Mouse (Mus musculus): ENCODE results near the gene Prodh2. TPM values are rescaled to one million over a fixed set of nuclear protein-coding genes. Genes with fewer than 3 reads are reported as not detected.
A peak's percentile ranks its signal among the peaks of the same experiment; 100 is the strongest.

Prodh2 gene
- polyA plus RNA-seq, 1 experiment from 2014 or later: not detected

GRCm38 (mm10) chr7:30518325-30518724, 24.9 kb downstream of the Prodh2 start:
- peak; percentile 13; the same call in 1 of the 2 replicates for TF ChIP-seq CTCF (IDR thresholded peaks at IDR 0.05; ENCODE audit: low read depth)
- Histone ChIP-seq H3K4me1 (ENCODE audit: insufficient read depth) (no peaks in the 10 kb centered on the region), H3K4me3 (ENCODE audit: low read depth, low read length) (no peak overlapping the region), H3K27ac (ENCODE audit: low read depth) (no peak overlapping the region), H3K27me3 (ENCODE audit: insufficient read depth, low read length) (no peaks in the 10 kb centered on the region), H3K9ac (no peak overlapping the region), H3K4me2 (no peak overlapping the region), H3K36me3 (ENCODE audit: insufficient read depth) (peaks cover 5% of the 10 kb centered on the region; the same call in 1 of the 2 replicates), H3K9me3 (ENCODE audit: low read depth, low read length) (no peaks in the 10 kb centered on the region)
- no peak for DNase-seq
- no peak for ATAC-seq (ENCODE audit: insufficient read depth)
- WGBS: 37% methylated on average over 8 of the region's 8 CpGs

- peaks cover 25% of the 10 kb centered on the region for H3K36me3 ChIP-seq (ENCODE audit: insufficient read depth)
- no peak overlapping the region for H3K9ac ChIP-seq
- no peaks in the 10 kb centered on the region for H3K4me1 ChIP-seq (ENCODE audit: insufficient read depth)
- ATAC-seq (ENCODE audit: insufficient read depth): no peak
- H3K4me2 ChIP-seq: no peak overlapping the region
- 59% methylated on average over 4 of the region's 4 CpGs for WGBS
- no peak overlapping the region for H3K27ac ChIP-seq (ENCODE audit: low read depth)
- TF ChIP-seq CTCF (IDR thresholded peaks at IDR 0.05; ENCODE audit: low read depth): no peak
- no peaks in the 10 kb centered on the region for H3K9me3 ChIP-seq (ENCODE audit: low read depth, low read length)
- DNase-seq: no peak
- H3K4me3 ChIP-seq (ENCODE audit: low read depth, low read length): no peak overlapping the region
- no peaks in the 10 kb centered on the region for H3K27me3 ChIP-seq (ENCODE audit: insufficient read depth, low read length)
Measured at GRCm38 (mm10) chr7:30520396-30520795, 27.0 kb downstream of the Prodh2 start.

- Histone ChIP-seq H3K9me3 (ENCODE audit: low read depth, low read length) (no peaks in the 10 kb centered on the region), H3K27ac (ENCODE audit: low read depth) (no peak overlapping the region), H3K27me3 (ENCODE audit: insufficient read depth, low read length) (no peaks in the 10 kb centered on the region), H3K36me3 (ENCODE audit: insufficient read depth) (peaks cover 29% of the 10 kb centered on the region), H3K4me3 (ENCODE audit: low read depth, low read length) (no peak overlapping the region), H3K4me1 (ENCODE audit: insufficient read depth) (no peaks in the 10 kb centered on the region), H3K9ac (no peak overlapping the region), H3K4me2 (no peak overlapping the region)
- 70% methylated on average over 5 of the region's 5 CpGs for WGBS
- ATAC-seq (ENCODE audit: insufficient read depth): no peak
- TF ChIP-seq CTCF (IDR thresholded peaks at IDR 0.05; ENCODE audit: low read depth): no peak
- no peak for DNase-seq
Measured at GRCm38 (mm10) chr7:30520856-30521255, 27.4 kb downstream of the Prodh2 start.

GRCm38 (mm10) chr7:30522871-30523270, 29.4 kb downstream of the Prodh2 start:
- H3K9ac ChIP-seq: no peak overlapping the region
- TF ChIP-seq CTCF (IDR thresholded peaks at IDR 0.05; ENCODE audit: low read depth): no peak
- H3K9me3 ChIP-seq (ENCODE audit: low read depth, low read length): no peaks in the 10 kb centered on the region
- WGBS: 84% methylated on average over 10 of the region's 10 CpGs
- DNase-seq (no peak), ATAC-seq (ENCODE audit: insufficient read depth) (no peak)
- no peak overlapping the region for H3K27ac ChIP-seq (ENCODE audit: low read depth)
- H3K4me1 ChIP-seq (ENCODE audit: insufficient read depth): peaks cover 7% of the 10 kb centered on the region
- H3K4me3 ChIP-seq (ENCODE audit: low read depth, low read length): no peak overlapping the region
- peaks cover 46% of the 10 kb centered on the region for H3K36me3 ChIP-seq (ENCODE audit: insufficient read depth)
- no peak overlapping the region for H3K4me2 ChIP-seq
- no peaks in the 10 kb centered on the region for H3K27me3 ChIP-seq (ENCODE audit: insufficient read depth, low read length)

- H3K36me3 ChIP-seq (ENCODE audit: insufficient read depth): peaks cover 63% of the 10 kb centered on the region
- ATAC-seq (ENCODE audit: insufficient read depth): no peak
- DNase-seq: no peak
Measured at GRCm38 (mm10) chr7:30524487-30524886, 31.1 kb downstream of the Prodh2 start.

GRCm38 (mm10) chr7:30525954-30526353, 32.5 kb downstream of the Prodh2 start:
- WGBS: 21% methylated on average over 9 of the region's 10 CpGs
- TF ChIP-seq CTCF (IDR thresholded peaks at IDR 0.05; ENCODE audit: low read depth): no peak
- DNase-seq (peak; percentile 49), ATAC-seq (ENCODE audit: insufficient read depth) (peak; percentile 66)
- H3K27ac ChIP-seq (ENCODE audit: low read depth): peak overlapping the region; percentile 50; the same call in 1 of the 2 replicates
- peaks cover 77% of the 10 kb centered on the region for H3K36me3 ChIP-seq (ENCODE audit: insufficient read depth)
- H3K9me3 ChIP-seq (ENCODE audit: low read depth, low read length): no peaks in the 10 kb centered on the region
- peak overlapping the region; percentile 32 for H3K9ac ChIP-seq
- peak overlapping the region; percentile 43 for H3K4me2 ChIP-seq
- no peaks in the 10 kb centered on the region for H3K27me3 ChIP-seq (ENCODE audit: insufficient read depth, low read length)
- no peak overlapping the region for H3K4me3 ChIP-seq (ENCODE audit: low read depth, low read length)
- peaks cover 7% of the 10 kb centered on the region for H3K4me1 ChIP-seq (ENCODE audit: insufficient read depth)

More at GRCm38 (mm10) chr7:30524487-30524886, 31.1 kb downstream of the Prodh2 start:
- no peak for TF ChIP-seq CTCF (IDR thresholded peaks at IDR 0.05; ENCODE audit: low read depth)
- Histone ChIP-seq H3K4me1 (ENCODE audit: insufficient read depth) (peaks cover 7% of the 10 kb centered on the region), H3K9ac (no peak overlapping the region), H3K4me3 (ENCODE audit: low read depth, low read length) (no peak overlapping the region), H3K4me2 (no peak overlapping the region), H3K27ac (ENCODE audit: low read depth) (no peak overlapping the region), H3K27me3 (ENCODE audit: insufficient read depth, low read length) (no peaks in the 10 kb centered on the region), H3K9me3 (ENCODE audit: low read depth, low read length) (no peaks in the 10 kb centered on the region)
- WGBS: 78% methylated on average over 6 of the region's 6 CpGs

GRCm38 (mm10) chr7:30526399-30526798, 33.0 kb downstream of the Prodh2 start:
- 25% methylated on average over 17 of the region's 17 CpGs for WGBS
- H3K4me1 ChIP-seq (ENCODE audit: insufficient read depth): peaks cover 7% of the 10 kb centered on the region
- no peak for TF ChIP-seq CTCF (IDR thresholded peaks at IDR 0.05; ENCODE audit: low read depth)
- peak overlapping the region; percentile 38; the same call in 1 of the 2 replicates for H3K27ac ChIP-seq (ENCODE audit: low read depth)
- DNase-seq (no peak), ATAC-seq (ENCODE audit: insufficient read depth) (no peak)
- no peaks in the 10 kb centered on the region for H3K27me3 ChIP-seq (ENCODE audit: insufficient read depth, low read length)
- H3K4me3 ChIP-seq (ENCODE audit: low read depth, low read length): no peak overlapping the region
- peak overlapping the region; percentile 32 for H3K9ac ChIP-seq
- no peaks in the 10 kb centered on the region for H3K9me3 ChIP-seq (ENCODE audit: low read depth, low read length)
- H3K36me3 ChIP-seq (ENCODE audit: insufficient read depth): peaks cover 80% of the 10 kb centered on the region
- peak overlapping the region; percentile 43 for H3K4me2 ChIP-seq

Data from lung, embryonic 14.5 days (tissue).